Mouse (Mus musculus): ENCODE results near the gene Ppp1r2.
A peak's percentile ranks its signal among the peaks of the same experiment; 100 is the strongest.

Ppp1r2 gene

GRCm38 (mm10) chr16:31234808-31235456 lies 40.1 kb downstream of the Ppp1r2 start:
- no peak for DNase-seq (ENCODE audit: low read depth in 2 of 2, low spot score in 2 of 2)

- no peak for DNase-seq (ENCODE audit: low read depth in 2 of 2, low spot score in 2 of 2)
Measured at GRCm38 (mm10) chr16:31234356-31234755, 40.7 kb downstream of the Ppp1r2 start.

GRCm38 (mm10) chr16:31233541-31234339 lies 41.3 kb downstream of the Ppp1r2 start:
- DNase-seq (ENCODE audit: low read depth in 2 of 2, low spot score in 2 of 2): peak in 1 of 2 experiments; percentile 12

- DNase-seq (ENCODE audit: low read depth in 2 of 2, low spot score in 2 of 2): no peak
Measured at GRCm38 (mm10) chr16:31233167-31233498, 41.9 kb downstream of the Ppp1r2 start.

GRCm38 (mm10) chr16:31232491-31233166 lies 42.4 kb downstream of the Ppp1r2 start:
- DNase-seq (ENCODE audit: low read depth in 2 of 2, low spot score in 2 of 2): no peak

- DNase-seq (ENCODE audit: low read depth in 2 of 2, low spot score in 2 of 2): no peak
Measured at GRCm38 (mm10) chr16:31231591-31231990, 43.5 kb downstream of the Ppp1r2 start.

GRCm38 (mm10) chr16:31227746-31228145 lies 47.3 kb downstream of the Ppp1r2 start:
- no peak for DNase-seq (ENCODE audit: low read depth in 2 of 2, low spot score in 2 of 2)

GRCm38 (mm10) chr16:31215271-31215670 lies 59.8 kb downstream of the Ppp1r2 start:
- no peak for DNase-seq (ENCODE audit: low read depth in 2 of 2, low spot score in 2 of 2)

- DNase-seq (ENCODE audit: low read depth in 2 of 2, low spot score in 2 of 2): no peak
Measured at GRCm38 (mm10) chr16:31213463-31213862, 61.6 kb downstream of the Ppp1r2 start.

GRCm38 (mm10) chr16:31211503-31211902 lies 63.6 kb downstream of the Ppp1r2 start:
- no peak for DNase-seq (ENCODE audit: low read depth in 2 of 2, low spot score in 2 of 2)

- no peak for DNase-seq (ENCODE audit: low read depth in 2 of 2, low spot score in 2 of 2)
Measured at GRCm38 (mm10) chr16:31210453-31210852, 64.6 kb downstream of the Ppp1r2 start.

- DNase-seq (ENCODE audit: low read depth in 2 of 2, low spot score in 2 of 2): no peak
Measured at GRCm38 (mm10) chr16:31209911-31210310, 65.2 kb downstream of the Ppp1r2 start.

GRCm38 (mm10) chr16:31205726-31206125 lies 69.4 kb downstream of the Ppp1r2 start:
- no peak for DNase-seq (ENCODE audit: low read depth in 2 of 2, low spot score in 2 of 2)

GRCm38 (mm10) chr16:31205187-31205586 lies 69.9 kb downstream of the Ppp1r2 start:
- no peak for DNase-seq (ENCODE audit: low read depth in 2 of 2, low spot score in 2 of 2)

- no peak for DNase-seq (ENCODE audit: low read depth in 2 of 2, low spot score in 2 of 2)
Measured at GRCm38 (mm10) chr16:31204216-31204615, 70.9 kb downstream of the Ppp1r2 start.

GRCm38 (mm10) chr16:31201704-31202103 lies 73.4 kb downstream of the Ppp1r2 start:
- no peak for DNase-seq (ENCODE audit: low read depth in 2 of 2, low spot score in 2 of 2)

All from CD8-positive naive resting alpha-beta T cell, adult 2 months (primary cell).